Mouse (Mus musculus): ENCODE measurements around the gene Osbpl9.

GRCm38 (mm10) chr4:109195900-109196629 is 6.0 kb downstream of the Osbpl9 start:
- TF ChIP-seq CTCF (conservative IDR thresholded peaks at IDR 0.05 in 1 of 2, IDR thresholded peaks at IDR 0.05 in 1 of 2; ENCODE audit: low read depth in 2 of 2, low read length in 2 of 2), result no peak
- TF ChIP-seq TCF12 (IDR thresholded peaks at IDR 0.05; ENCODE audit: low read depth, low read length), result no peak
- no peak for TF ChIP-seq BHLHE40 (IDR thresholded peaks at IDR 0.05; ENCODE audit: low read depth, low read length)
- TF ChIP-seq NELFE (IDR thresholded peaks at IDR 0.05; ENCODE audit: low read depth, low read length), result no peak
- TF ChIP-seq EP300 (IDR thresholded peaks at IDR 0.05; ENCODE audit: low read length), result no peak
- TF ChIP-seq MAZ (IDR thresholded peaks at IDR 0.05; ENCODE audit: low read depth, low read length), result no peak
- TF ChIP-seq ZMIZ1 (IDR thresholded peaks at IDR 0.05; ENCODE audit: low read depth, low read length), result no peak

Data from CH12.LX (cell line).